Mouse (Mus musculus): Measurements from ENCODE around the gene Cebpb.
A peak's percentile ranks its signal among the peaks of the same experiment; 100 is the strongest.

Gene Cebpb

GRCm38 (mm10) chr2:167665972-167666713 lies 22.6 kb upstream of the Cebpb start:
- no peak for DNase-seq

DNA sequence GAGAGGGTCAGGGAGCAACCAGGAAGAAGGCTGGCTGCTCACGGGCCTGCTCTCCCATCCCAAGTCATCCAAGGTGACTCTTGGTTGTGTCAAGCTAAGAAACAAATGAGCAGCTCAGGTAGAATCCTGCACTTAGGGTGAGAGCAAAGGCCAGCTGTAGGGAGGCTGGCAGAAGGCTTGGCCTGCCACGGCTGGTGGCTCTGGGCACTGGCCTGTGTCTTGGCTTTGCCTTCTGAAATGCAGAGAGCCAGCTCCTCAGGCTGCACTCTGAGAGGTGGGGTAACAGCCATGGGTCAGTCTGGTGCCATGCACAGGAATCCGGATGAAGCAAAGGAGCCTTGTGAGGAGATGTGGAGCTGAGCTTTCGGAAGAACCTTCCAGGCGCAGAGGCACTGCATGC lies 20.3 kb upstream of the Cebpb start:
- no peak for DNase-seq

- no peak for DNase-seq
Observed at GRCm38 (mm10) chr2:167669398-167669797, 19.3 kb upstream of the Cebpb start.

GRCm38 (mm10) chr2:167671101-167671633 lies 17.5 kb upstream of the Cebpb start:
- no peak for DNase-seq

- DNase-seq = peak; percentile 49
Observed at GRCm38 (mm10) chr2:167672212-167672685, 16.5 kb upstream of the Cebpb start.

DNA sequence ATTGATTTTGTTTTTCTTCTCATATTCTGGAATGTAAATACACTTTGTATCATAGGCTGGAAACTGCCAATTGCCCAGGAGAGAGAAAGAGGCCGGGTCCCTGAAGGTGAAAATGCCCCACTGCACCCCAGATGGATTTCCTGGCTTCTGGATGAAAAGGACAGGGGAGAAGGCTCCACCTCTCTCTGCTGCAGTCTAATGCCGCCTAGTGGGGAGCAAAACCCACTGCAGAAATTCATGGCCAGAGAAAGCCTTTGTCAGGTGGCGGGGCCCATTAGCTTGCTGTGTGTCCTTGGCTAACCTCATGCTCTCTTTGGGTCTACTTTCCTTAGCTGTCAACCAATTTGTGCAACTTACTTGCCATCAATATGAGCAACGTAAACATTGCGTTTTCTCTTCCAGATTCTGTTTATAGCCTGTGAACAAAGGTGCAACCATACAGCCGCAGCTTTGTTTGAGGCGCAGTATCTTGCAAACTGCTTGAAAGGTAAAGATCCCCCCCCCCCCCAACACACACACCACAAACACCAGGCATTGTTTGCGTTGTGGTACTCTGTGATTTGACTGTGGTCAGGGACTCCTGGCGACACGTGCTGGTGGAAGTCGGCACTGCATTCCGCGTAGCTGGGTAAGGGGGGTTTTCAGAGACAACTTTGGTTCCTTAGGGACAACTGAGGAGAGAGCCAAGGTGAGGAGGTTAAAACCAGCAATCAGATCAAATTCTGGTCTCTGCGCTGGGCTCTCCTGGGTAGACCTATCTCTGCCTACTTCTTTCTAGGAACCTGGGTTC lies 13.4 kb upstream of the Cebpb start:
- peak; percentile 60 for DNase-seq

DNA sequence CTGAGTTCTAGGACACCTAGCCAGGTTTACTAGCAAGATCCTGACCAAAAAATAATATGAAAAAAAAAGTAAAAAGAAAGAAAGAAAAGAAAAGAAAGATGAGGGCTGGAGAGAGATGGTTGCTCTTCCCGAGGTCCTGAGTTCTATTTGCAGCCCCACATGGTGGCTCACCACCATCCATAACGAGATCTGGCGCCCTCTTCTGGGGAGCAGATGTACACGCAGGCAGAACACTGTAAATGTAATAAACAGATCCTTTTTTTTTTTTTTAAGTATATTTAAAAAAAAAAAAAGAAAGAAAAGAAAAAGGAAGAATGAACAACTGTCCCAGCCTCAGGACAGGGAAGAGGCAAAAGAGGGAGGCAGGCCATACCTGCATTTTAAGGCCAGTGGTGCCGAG lies 10.1 kb upstream of the Cebpb start:
- peak; percentile 48 for DNase-seq

- DNase-seq = peak; percentile 93
Observed at GRCm38 (mm10) chr2:167679902-167680430, 8.7 kb upstream of the Cebpb start.

DNA sequence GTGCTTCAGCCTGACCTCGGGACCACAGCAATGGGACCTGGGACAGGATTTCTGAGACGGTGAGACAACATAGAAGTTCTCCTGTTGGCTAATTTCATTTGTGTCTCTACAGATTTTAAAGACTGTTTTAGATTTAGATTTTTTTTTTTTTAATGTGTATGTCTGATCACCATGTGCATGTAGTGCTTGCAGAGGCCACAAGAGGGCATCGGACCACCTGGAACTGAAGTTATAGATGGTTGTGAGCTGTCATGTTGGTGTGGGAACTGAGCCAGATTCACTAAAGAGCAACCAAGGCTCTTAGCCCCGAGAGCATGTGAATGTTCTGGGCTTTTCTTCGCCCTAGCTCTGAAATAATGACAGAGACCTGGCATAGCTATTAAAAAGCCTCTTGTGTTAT lies 8.1 kb upstream of the Cebpb start:
- DNase-seq = peak; percentile 80

DNA sequence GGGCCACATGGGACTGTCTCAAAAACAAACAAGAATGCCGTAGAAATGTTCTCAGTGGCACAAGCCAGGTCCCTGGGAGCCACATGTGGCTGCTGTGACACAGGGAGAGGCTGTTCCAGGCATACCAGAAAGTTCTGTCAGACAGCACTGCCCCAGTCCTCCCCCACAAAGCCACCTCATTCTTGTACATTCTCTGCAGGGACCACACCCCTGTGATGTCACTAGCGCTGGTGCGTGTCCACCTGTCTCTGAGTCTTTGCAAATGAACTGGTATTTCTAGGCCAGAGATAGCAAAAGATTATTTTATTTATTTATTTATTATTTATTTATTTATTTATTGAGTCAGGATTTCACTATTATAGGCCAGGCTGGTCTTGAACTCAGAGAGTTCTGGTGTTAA lies 5.0 kb upstream of the Cebpb start:
- DNase-seq = no peak

DNA sequence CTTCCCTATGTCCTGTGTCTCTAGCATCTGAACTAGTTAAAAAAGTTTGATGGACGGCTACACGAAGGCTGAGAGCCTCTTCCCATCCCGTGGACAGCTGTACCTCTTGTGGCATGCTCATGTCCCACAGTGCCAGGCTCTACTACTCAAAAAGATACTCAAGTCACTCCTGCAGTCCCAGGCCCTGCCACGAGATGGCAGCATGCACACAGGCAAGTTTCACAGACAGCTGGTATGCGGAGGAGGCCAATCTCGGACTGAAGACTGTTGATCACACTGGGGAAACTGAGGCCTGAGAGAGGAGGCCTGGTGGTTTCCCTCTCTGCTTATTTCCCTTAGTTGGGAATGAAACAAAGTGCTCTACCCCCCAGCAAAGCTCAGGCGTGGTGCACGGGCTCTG lies 3.6 kb upstream of the Cebpb start:
- peak; percentile 95 for DNase-seq

DNA sequence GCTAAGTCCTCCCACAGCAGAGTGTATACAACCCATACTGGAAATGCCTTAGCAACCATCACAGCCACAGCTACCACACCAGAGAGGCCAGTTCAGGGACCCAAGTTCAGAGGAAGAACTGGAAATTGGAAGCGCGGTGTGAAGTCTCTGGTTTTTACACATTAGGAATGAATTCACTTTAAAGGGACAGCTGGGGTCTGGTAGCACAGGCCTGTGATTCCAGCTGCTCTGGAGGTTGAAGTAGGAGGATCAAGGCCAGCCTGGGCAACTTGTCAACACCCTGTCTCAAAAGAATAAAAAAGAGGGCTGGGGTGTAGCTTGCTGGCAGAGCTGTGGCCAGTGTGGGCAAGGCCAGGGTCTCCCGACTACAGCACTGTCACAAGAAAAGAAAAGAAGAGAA lies 2.9 kb upstream of the Cebpb start:
- DNase-seq = no peak

GRCm38 (mm10) chr2:167686382-167687249 lies 2.1 kb upstream of the Cebpb start:
- no peak for DNase-seq

DNA sequence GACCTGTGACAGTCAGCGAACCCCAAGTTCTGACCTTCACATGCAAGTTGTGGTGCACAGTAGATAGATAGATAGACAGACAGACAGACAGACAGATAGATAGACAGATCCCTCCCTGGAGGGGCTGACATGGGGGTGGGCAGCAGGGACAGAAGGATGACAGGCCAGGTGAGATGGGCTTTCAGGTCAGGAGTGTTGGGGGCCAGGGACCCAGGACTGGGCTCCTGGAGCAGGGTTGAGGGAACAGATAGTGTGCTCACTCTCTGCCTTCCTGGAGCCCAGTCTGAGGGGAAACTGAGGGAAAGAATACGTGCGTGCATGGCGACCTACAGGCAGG lies 1.5 kb upstream of the Cebpb start:
- DNase-seq = no peak

DNA sequence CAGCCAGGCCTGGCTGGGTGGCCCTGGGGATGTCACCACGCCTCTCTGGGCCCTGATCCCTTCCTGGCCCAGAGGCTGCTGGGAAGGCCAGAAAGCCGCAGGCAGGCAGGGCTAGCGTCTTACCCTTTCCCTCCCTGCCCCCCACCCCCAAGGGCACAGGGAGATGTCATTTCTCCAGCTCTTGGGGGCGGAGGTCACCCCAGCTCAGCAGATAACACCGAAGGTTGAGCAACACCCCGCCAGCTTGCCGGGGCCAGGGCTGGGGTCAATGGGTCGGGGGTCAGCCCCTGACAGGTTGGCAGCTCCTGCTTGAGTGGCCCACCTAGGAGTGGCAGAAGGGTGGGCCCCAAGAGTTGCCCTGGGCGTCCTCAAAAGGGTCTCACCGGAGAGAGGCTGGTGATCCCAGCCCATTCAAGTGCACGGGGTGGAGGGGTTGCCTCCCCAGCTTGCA lies 1.0 kb upstream of the Cebpb start:
- DNase-seq = no peak

DNA sequence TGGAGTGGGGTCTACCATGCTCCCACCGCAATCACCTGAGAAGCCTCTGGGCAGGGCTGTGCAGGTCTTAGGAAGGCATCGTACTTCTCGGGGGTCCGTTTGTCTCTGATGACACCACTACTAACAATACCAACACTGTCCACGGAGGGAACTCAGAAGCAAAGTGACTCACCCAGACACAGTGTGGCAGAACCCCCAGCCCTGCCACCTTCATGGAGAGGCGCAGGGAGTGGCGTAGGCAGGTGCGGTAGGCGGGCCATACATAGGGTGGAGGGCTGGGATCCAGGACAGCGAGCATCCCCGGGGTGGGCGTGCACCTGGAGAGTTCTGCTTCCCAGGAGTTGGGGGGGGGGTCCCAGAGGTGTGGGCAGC lies 603 bp upstream of the Cebpb start:
- no peak for DNase-seq

- peak; percentile 72 for DNase-seq
Observed at GRCm38 (mm10) chr2:167689501-167690218, 945 bp downstream of the Cebpb start, which contains the start of gene Tmem189. Gene Tmem189 (minus strand): TSS chr2:167689822.

GRCm38 (mm10) chr2:167690219-167690961 lies 1.7 kb downstream of the Cebpb start:
- peak; percentile 36 for DNase-seq

DNA sequence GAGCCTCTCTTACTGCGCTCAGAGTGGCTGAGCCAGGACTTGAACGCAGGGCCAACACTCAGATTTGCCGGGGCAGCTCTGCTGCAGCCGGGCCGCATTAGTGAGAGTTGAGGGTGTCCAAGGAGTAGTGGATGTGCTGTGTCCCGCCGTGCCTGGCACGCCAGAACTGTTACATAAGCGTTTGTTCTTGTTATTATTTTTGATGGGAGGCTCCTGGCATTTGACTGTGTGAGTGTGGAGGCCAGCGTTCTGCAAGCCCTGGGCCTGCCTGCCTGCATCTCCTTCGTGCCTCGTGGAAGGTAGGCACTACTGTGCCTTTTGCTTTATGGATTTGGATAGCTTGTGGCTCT lies 2.2 kb downstream of the Cebpb start:
- no peak for DNase-seq

GRCm38 (mm10) chr2:167691410-167691809 lies 2.7 kb downstream of the Cebpb start:
- no peak for DNase-seq

Data from thymus, postnatal 14 days (tissue).